Mouse (Mus musculus) limb, embryonic 14.5 days (tissue): ENCODE results near the gene Pde4dip. TPM values are rescaled to one million over a fixed set of nuclear protein-coding genes. Genes with fewer than 3 reads are reported as not detected.
A peak's percentile ranks its signal among the peaks of the same experiment; 100 is the strongest.

ENCODE experiments used
- ATAC-seq: fragments of 200-750 bp; cut with Nextera tagmentation; 2 replicates; pipeline ENCODE4 v1.8.0; 2017; ENCODE audit warnings: low read depth, moderate number of reproducible peaks, moderate TSS enrichment; ENCODE audit not compliant: low FRiP score
- DNase-seq: peaks from one replicate; pipeline ENCODE4 v3.0.0-alpha.2; 2015; ENCODE audit warnings: low spot score
- H3K27ac ChIP-seq: fragments of 300-500 bp; sonication (generic); replicated peaks from 2 replicates; pipeline ENCODE4 v1.5.1; 2014; ENCODE audit warnings: low read depth, mild to moderate bottlenecking, low read length, moderate library complexity, mixed read lengths
- H3K27me3 ChIP-seq: fragments of 300-500 bp; sonication (generic); 2 replicates; pipeline ENCODE4 v1.6.1; 2014; ENCODE audit warnings: low read length, mixed read lengths; ENCODE audit not compliant: control insufficient read depth, insufficient read depth
- H3K36me3 ChIP-seq: fragments of 300-500 bp; sonication (generic); 2 replicates; pipeline ENCODE4 v1.6.1; 2014; ENCODE audit warnings: mild to moderate bottlenecking, low read length, moderate library complexity, mixed read lengths; ENCODE audit not compliant: control insufficient read depth, insufficient read depth
- H3K4me1 ChIP-seq: fragments of 300-500 bp; sonication (generic); 2 replicates; pipeline ENCODE4 v1.6.1; 2014; ENCODE audit warnings: antibody characterized with exemption, low read length, mixed read lengths; ENCODE audit not compliant: control insufficient read depth, insufficient read depth
- H3K4me2 ChIP-seq: fragments of 300-500 bp; sonication (generic); replicated peaks from 2 replicates; pipeline ENCODE4 v1.6.1; 2014; ENCODE audit warnings: low read depth, mild to moderate bottlenecking, low read length, moderate library complexity; ENCODE audit not compliant: severe bottlenecking
- H3K4me3 ChIP-seq: fragments of 300-500 bp; sonication (generic); replicated peaks from 2 replicates; pipeline ENCODE4 v1.5.1; 2014; ENCODE audit warnings: low read length
- H3K9ac ChIP-seq: fragments of 300-500 bp; sonication (generic); 2 replicates; pipeline ENCODE4 v1.6.1; 2014; ENCODE audit warnings: mild to moderate bottlenecking, low read depth, low read length, moderate library complexity; ENCODE audit not compliant: severe bottlenecking
- H3K9me3 ChIP-seq: fragments of 300-500 bp; sonication (generic); 2 replicates; pipeline ENCODE4 v1.6.1; 2016; ENCODE audit warnings: low read length; ENCODE audit not compliant: control insufficient read depth
- POLR2A ChIP-seq: fragments of 200-500 bp; IDR thresholded peaks from 2 replicates; pipeline ENCODE4 v1.8.0; 2012; ENCODE audit warnings: inconsistent platforms, mild to moderate bottlenecking, moderate library complexity, borderline replicate concordance; ENCODE audit not compliant: insufficient read depth, insufficient read length; ENCODE audit errors: extremely low read depth
- WGBS: fragments of 180-500 bp; shearing (Covaris S2); extraction: QIAGEN DNeasy Blood & Tissue Kit; methylation state at CpG from one replicate; pipeline ENCODE4 v1.1.7; 2014; 5-methylcytosine and 5-hydroxymethylcytosine counted together
- polyA plus RNA-seq, 2 experiments: library from polyadenylated mRNA; depleted of rRNA in 1 of 2; stranded (reverse) in 1 of 2; unstranded in 1 of 2; fragments of >200 nt; fragmentation: Nextera tagmentation in 1 of 2; extraction: Ambion mirVana in 1 of 2; gene quantifications; 2 replicates each; pipeline versions ENCODE4 v1.2.1 to v1.2.3; 2012 to 2014

Gene Pde4dip
- polyA plus RNA-seq, 2 experiments: 33.3 to 38.5 TPM

DNA sequence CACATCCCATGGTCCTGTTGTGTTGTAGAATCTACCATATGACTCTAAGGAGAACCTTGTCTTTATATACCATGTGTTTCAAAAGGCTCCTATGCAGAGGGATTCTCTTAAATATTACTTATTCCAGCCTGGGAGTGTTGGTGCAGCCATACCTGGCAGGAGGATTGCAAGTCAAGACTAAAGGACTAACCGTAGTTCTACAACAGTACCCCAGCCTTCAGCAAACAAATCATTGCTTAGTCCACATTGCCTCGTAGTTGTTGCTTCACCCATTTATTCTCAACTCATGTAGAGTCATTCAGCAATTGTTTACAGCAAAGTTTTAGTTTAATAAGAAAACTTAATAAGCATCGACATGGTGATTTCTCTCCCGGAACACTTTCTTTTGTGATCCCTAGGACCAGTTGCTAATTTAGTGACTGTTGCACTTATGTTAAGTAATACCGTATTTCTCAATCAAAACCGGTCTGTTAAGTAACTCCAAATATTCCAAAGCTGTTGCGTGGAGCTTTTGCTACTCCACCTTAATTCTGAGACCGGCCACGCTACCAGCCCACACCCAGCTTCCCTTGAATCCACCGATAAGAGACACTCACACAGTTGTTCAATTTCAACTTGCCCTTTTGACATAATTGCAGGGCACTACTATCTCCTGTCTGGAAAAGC is 30.5 kb upstream of the Pde4dip start:
- no peak overlapping the region for H3K9ac ChIP-seq
- no peak for DNase-seq
- no peaks in the 10 kb centered on the region for H3K27me3 ChIP-seq
- H3K9me3 ChIP-seq: no peaks in the 10 kb centered on the region
- no peaks in the 10 kb centered on the region for H3K4me1 ChIP-seq
- no peak overlapping the region for H3K4me3 ChIP-seq
- H3K27ac ChIP-seq: no peak overlapping the region
- H3K36me3 ChIP-seq: peaks cover 84% of the 10 kb centered on the region
- WGBS: 93% methylated on average over 10 of the region's 10 CpGs
- no peak overlapping the region for H3K4me2 ChIP-seq
- TF ChIP-seq POLR2A: no peak
- no peak for ATAC-seq

DNA sequence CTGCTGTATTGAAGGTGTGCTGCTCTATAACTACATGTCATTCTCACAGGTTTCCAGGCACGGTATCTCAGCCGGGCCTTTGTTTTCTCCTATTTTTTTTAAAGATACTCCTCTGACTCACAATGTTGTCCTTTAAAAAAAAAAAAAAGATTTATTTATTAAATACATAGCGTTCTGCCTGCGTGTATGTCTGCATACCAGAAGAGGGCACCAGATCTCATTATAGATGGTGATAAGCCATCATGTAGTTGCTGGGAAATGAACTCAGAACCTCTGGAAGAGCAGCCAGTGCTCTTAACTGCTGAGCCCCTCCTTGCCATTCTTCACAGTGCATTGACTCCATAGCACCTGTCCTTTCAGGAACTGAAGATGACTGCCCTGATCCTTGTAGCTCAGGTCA is 26.6 kb upstream of the Pde4dip start:
- no peak overlapping the region for H3K9ac ChIP-seq
- no peak overlapping the region for H3K4me3 ChIP-seq
- H3K36me3 ChIP-seq: peaks cover 74% of the 10 kb centered on the region
- no peak for DNase-seq
- H3K27ac ChIP-seq: no peak overlapping the region
- no peaks in the 10 kb centered on the region for H3K9me3 ChIP-seq
- H3K4me2 ChIP-seq: no peak overlapping the region
- 78% methylated on average over 4 of the region's 4 CpGs for WGBS
- H3K27me3 ChIP-seq: no peaks in the 10 kb centered on the region
- TF ChIP-seq POLR2A: no peak
- ATAC-seq: no peak
- no peaks in the 10 kb centered on the region for H3K4me1 ChIP-seq

DNA sequence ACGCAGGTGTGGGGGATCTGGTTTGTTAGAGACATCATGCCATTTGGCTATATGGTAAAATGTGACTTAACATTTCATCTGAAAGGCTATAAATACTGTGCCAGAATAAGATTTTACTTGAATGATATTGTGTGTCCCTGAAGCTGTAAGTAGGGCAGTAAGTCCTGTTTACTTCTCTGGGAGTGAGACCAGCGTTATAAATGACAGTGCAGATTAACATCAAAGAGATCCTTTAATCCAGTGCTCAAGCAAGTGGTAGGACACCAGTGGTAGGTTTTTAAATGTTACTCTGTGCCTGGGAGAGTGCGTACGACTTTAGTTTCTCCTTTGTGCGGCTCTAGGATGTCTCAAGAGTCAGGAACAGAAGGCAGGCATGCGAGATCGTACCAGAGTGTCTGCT is 22.6 kb upstream of the Pde4dip start:
- TF ChIP-seq POLR2A: no peak
- no peak overlapping the region for H3K4me3 ChIP-seq
- H3K27ac ChIP-seq: no peak overlapping the region
- no peaks in the 10 kb centered on the region for H3K9me3 ChIP-seq
- H3K27me3 ChIP-seq: no peaks in the 10 kb centered on the region
- DNase-seq: no peak
- ATAC-seq: no peak
- peaks cover 64% of the 10 kb centered on the region for H3K36me3 ChIP-seq
- H3K4me1 ChIP-seq: no peaks in the 10 kb centered on the region
- H3K9ac ChIP-seq: no peak overlapping the region
- H3K4me2 ChIP-seq: no peak overlapping the region
- 72% methylated on average over 7 of the region's 7 CpGs for WGBS

DNA sequence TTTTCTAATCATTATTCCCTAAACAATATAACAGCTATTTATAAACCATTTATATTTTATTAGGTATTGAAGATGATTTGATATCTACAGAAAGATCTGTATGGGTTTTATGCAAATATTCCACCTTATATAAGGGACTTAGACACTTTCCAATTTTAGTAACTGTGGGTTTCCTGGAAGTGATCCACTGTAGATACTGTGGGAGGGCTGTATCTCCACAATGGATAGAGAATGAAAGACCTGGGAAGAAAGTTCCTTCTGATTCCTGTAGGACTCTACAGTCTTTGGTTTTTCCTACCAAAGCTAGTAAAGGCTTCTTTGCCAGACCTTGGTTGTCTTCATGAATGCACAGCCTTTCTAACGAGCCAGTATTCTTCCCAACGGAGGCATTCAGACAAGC is 21.2 kb upstream of the Pde4dip start:
- H3K27ac ChIP-seq: no peak overlapping the region
- no peak for TF ChIP-seq POLR2A
- peaks cover 51% of the 10 kb centered on the region for H3K36me3 ChIP-seq
- WGBS: 51% methylated on average over 2 of the region's 2 CpGs
- H3K4me2 ChIP-seq: no peak overlapping the region
- no peak for ATAC-seq
- no peaks in the 10 kb centered on the region for H3K9me3 ChIP-seq
- no peak overlapping the region for H3K4me3 ChIP-seq
- no peaks in the 10 kb centered on the region for H3K27me3 ChIP-seq
- no peaks in the 10 kb centered on the region for H3K4me1 ChIP-seq
- H3K9ac ChIP-seq: no peak overlapping the region
- DNase-seq: no peak

DNA sequence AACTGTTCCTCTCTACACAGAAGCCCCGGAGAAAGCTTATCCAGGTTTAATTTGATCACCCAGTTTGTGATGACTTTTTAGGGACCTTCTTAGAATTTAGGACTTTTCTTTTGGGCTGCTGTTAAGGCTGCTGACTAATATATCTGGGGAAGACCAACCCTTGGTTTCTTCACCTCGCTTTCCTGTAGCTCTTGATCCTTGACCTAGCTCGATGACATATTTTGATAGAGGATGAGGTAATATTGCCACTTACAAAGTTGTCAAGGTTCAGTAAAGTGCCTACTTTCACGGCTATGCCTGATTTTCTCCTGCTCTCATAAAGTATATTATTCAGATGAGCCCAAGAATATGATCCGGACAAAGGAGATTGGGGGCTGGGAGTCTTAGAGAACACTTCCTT is 13.1 kb upstream of the Pde4dip start:
- H3K9ac ChIP-seq: peak overlapping the region; percentile 93
- WGBS: 22% methylated on average over 5 of the region's 5 CpGs
- H3K36me3 ChIP-seq: no peaks in the 10 kb centered on the region; the same call in 1 of the 2 replicates
- no peak for TF ChIP-seq POLR2A
- no peaks in the 10 kb centered on the region for H3K9me3 ChIP-seq
- no peak for DNase-seq
- H3K4me1 ChIP-seq: peaks cover 13% of the 10 kb centered on the region
- H3K4me2 ChIP-seq: peak overlapping the region; percentile 82
- no peak for ATAC-seq
- peak overlapping the region; percentile 91 for H3K4me3 ChIP-seq
- no peaks in the 10 kb centered on the region for H3K27me3 ChIP-seq
- peak overlapping the region; percentile 69 for H3K27ac ChIP-seq
